Mouse (Mus musculus) neutrophil, adult 83 days (primary cell): Measurements from ENCODE around the gene Tm9sf4. TPM values are rescaled to one million over a fixed set of nuclear protein-coding genes. Genes with fewer than 3 reads are reported as not detected.

Experiments used
- total RNA-seq, 2 experiments: library from RNA; stranded (reverse); gene quantifications; one replicate each; pipeline ENCODE4 v1.2.4; 2023

Tm9sf4 gene
- 10 to 100 TPM; 78.1 to 88.5 TPM for total RNA-seq

GRCm38 (mm10) chr2:153160844-153161683, at the start of gene Tm9sf4:
Tm9sf4 (plus strand) TSS chr2:153161303.

DNA sequence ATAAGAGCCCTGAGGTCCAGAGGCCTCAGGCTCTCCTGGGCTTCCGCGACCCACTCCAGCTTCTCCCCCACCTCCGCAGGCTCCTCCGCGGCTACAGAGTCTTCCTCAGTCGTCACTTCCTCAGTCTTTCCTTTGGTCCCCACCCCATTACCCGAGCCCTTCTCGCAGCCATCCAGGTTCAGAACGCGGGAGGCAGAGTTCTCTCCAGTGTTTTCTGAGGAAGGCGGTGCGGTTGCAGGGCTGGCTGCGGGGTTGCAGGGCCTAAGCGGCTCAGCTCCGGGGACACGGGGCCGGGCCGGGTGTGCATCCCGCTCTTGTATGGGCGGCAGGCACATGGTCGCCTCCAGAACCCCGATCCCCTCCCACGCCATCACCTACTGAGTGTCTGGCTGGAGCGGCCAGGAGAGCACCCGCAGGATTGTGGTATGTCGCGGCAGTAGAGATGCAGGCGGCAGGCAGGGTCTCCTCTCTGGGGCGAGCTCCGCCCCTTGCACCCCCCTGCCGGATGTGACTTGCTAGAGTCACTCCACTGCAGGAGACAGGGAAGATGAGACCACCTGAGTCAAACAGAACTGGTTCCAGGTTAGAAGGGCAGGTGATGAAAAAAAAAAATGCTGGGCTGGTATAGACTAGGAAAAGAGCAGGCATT, 64.0 kb downstream of the Tm9sf4 start, which contains the start of gene Tspyl3:
Gene Tspyl3 (minus strand): TSS at position 496 of the 649 bp plus-strand sequence.

DNA sequence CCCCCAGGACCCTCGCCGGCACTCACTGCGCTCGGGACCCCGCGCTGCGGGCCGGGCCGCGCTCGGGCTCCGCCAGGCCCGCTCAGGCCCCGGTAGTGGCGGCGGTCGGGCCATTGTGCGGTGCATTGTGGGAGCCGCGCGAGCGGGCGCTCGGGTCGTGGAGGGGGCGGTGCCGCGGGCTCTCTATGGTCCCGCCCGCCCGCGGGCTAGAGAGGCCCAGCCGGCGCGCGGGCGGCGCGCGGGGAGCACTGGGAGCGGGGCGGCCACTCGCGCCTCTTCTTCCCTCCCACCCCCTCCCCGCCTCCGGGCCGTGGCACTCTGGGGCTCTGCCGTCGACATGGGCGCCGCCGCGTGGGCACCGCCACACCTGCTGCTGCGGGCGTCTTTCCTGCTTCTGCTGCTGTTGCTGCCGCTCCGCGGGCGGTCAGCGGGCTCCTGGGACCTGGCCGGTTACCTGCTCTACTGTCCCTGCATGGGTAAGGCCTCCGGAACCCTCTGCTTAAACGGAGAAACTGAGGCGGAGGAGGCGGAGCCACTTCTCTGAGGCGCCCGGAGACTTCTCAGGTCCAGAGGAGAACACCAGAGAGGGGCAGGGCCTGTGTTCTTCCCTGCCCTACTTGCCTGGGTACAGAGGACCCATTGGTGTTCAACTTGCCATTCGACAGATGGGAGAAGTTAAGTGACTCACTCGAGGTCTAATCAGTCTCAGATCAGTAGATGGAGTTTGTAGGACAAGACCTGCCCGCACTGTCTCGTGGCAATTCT, 80.3 kb downstream of the Tm9sf4 start, which contains the start of the genes Plagl2 and Pofut1:
Gene Plagl2 (minus strand): TSS at position 177 of the 765 bp plus-strand sequence.
Gene Pofut1 (plus strand): TSS at position 284 of the 765 bp plus-strand sequence.

Other genes starting within 250 kb of the Tm9sf4 start
- gene Mylk2, start 250.0 kb upstream of the Tm9sf4 start, total RNA-seq = not detected
- gene Foxs1, start 228.1 kb upstream of the Tm9sf4 start, total RNA-seq = not detected
- not detected for gene Dusp15, start 209.6 kb upstream of the Tm9sf4 start, total RNA-seq
- gene Ttll9, start 198.8 kb upstream of the Tm9sf4 start, total RNA-seq = not detected
- gene Pdrg1, start 145.9 kb upstream of the Tm9sf4 start, total RNA-seq = 10 to 100 TPM; 14.9 to 16.5 TPM
- not detected for gene Xkr7, start 129.5 kb upstream of the Tm9sf4 start, total RNA-seq
- 1 to 10 TPM; 1.3 to 1.4 TPM for gene Ccm2l, start 95.3 kb upstream of the Tm9sf4 start, total RNA-seq
- 100 to 1,000 TPM; 205 to 228 TPM for gene Hck, start 52.8 kb upstream of the Tm9sf4 start, total RNA-seq
- 1 to 10 TPM; 5.0 to 5.7 TPM for gene Tspyl3, start 64.1 kb downstream of the Tm9sf4 start, total RNA-seq
- gene Plagl2, start 80.1 kb downstream of the Tm9sf4 start, total RNA-seq = 10 to 100 TPM; 32.9 to 34.9 TPM
- 10 to 100 TPM; 20.7 to 21.7 TPM for gene Pofut1, start 80.2 kb downstream of the Tm9sf4 start, total RNA-seq
- 10 to 100 TPM; 31.3 to 35.4 TPM for gene Kif3b, start 130.1 kb downstream of the Tm9sf4 start, total RNA-seq
- 10 to 100 TPM; 78.3 to 86.8 TPM for gene Asxl1, start 184.5 kb downstream of the Tm9sf4 start, total RNA-seq